Comparison of ENCODE assay signal across 13 mouse cellular contexts in genomic region chr13:113981461-113982000, GRCm38 (mm10).
DNase-seq lines count a peak whose midpoint lies in the region; ATAC-seq and TF ChIP-seq lines count a peak whose summit lies in the region.
"Had no signal": no experiment of that assay in that cellular context is flagged by ENCODE, and none has a peak within 500 bp of the region (broad histone marks: within the 10 kb centered on the region; RNA-seq: fewer than 3 reads in every experiment).

No protein-coding gene starts in this region.

- 33% methylated on average over 9 of the region's 9 CpGs for WGBS in kidney, postnatal 0 days
- 8% methylated on average over 9 of the region's 9 CpGs for WGBS in forebrain, embryonic 16.5 days
- WGBS in midbrain, embryonic 10.5 days: 16% methylated on average over 9 of the region's 9 CpGs
- 57% methylated on average over 9 of the region's 9 CpGs for WGBS in heart, embryonic 11.5 days (ENCODE audit: insufficient replicate concordance)

- no peaks in the 10 kb centered on the region for H3K27me3 ChIP-seq in kidney, postnatal 0 days (ENCODE audit: insufficient read depth, low read length)
- no peaks in the 10 kb centered on the region for H3K27me3 ChIP-seq in forebrain, embryonic 16.5 days (replicated peaks; ENCODE audit: control insufficient read depth, insufficient read depth, low read length)
- peaks cover 11% of the 10 kb centered on the region; the same call in 1 of the 2 replicates for H3K27me3 ChIP-seq in midbrain, embryonic 10.5 days (ENCODE audit: low read depth, poor library complexity, severe bottlenecking)
- no peaks in the 10 kb centered on the region for H3K27me3 ChIP-seq in heart, embryonic 11.5 days (ENCODE audit: control insufficient read depth, insufficient read depth, low read length)
- H3K27me3 ChIP-seq: CH12.LX had no signal

- H3K27ac ChIP-seq in kidney, postnatal 0 days: no peak overlapping the region
- H3K27ac ChIP-seq in forebrain, embryonic 16.5 days (ENCODE audit: low read length): no peak overlapping the region
- peak overlapping the region; percentile 81 for H3K27ac ChIP-seq in midbrain, embryonic 10.5 days (replicated peaks)
- no peak overlapping the region for H3K27ac ChIP-seq in heart, embryonic 11.5 days (ENCODE audit: low read depth, low read length)
- H3K27ac ChIP-seq: liver, embryonic 14.5 days had no signal

- no peaks in the 10 kb centered on the region for H3K36me3 ChIP-seq in kidney, postnatal 0 days (ENCODE audit: insufficient read depth, low read length)
- no peaks in the 10 kb centered on the region for H3K36me3 ChIP-seq in forebrain, embryonic 16.5 days (ENCODE audit: control insufficient read depth, insufficient read depth)
- H3K36me3 ChIP-seq in midbrain, embryonic 10.5 days: no peaks in the 10 kb centered on the region
- H3K36me3 ChIP-seq in heart, embryonic 11.5 days (ENCODE audit: control insufficient read depth, insufficient read depth, low read length): no peaks in the 10 kb centered on the region

- ATAC-seq in kidney, postnatal 0 days (replicated peaks; ENCODE audit: low FRiP score, low read depth): peak; percentile 79
- ATAC-seq in forebrain, embryonic 16.5 days: peak; percentile 69
- ATAC-seq in heart, embryonic 11.5 days (replicated peaks; ENCODE audit: insufficient number of reproducible peaks, low FRiP score, low TSS enrichment): no peak

- no peak overlapping the region for H3K9ac ChIP-seq in kidney, postnatal 0 days (ENCODE audit: low read depth, low read length)
- H3K9ac ChIP-seq in forebrain, embryonic 16.5 days (replicated peaks; ENCODE audit: low read depth, low read length): no peak overlapping the region
- H3K9ac ChIP-seq in heart, embryonic 11.5 days (ENCODE audit: low read depth, low read length): no peak overlapping the region
- H3K9ac ChIP-seq: liver, embryonic 14.5 days had no signal

- peak overlapping the region; percentile 37 for H3K4me2 ChIP-seq in kidney, postnatal 0 days (ENCODE audit: low read length)
- peak overlapping the region; percentile 32 for H3K4me2 ChIP-seq in forebrain, embryonic 16.5 days (ENCODE audit: low read length)
- H3K4me2 ChIP-seq in heart, embryonic 11.5 days: no peak overlapping the region

- no peaks in the 10 kb centered on the region for H3K4me1 ChIP-seq in kidney, postnatal 0 days (replicated peaks; ENCODE audit: insufficient read depth, low read length)
- H3K4me1 ChIP-seq in forebrain, embryonic 16.5 days (replicated peaks; ENCODE audit: control insufficient read depth, insufficient read depth, low read length): peaks cover 12% of the 10 kb centered on the region
- H3K4me1 ChIP-seq in midbrain, embryonic 10.5 days: peaks cover 42% of the 10 kb centered on the region
- H3K4me1 ChIP-seq in heart, embryonic 11.5 days (ENCODE audit: control insufficient read depth, insufficient read depth, low read length): peaks cover 8% of the 10 kb centered on the region

- peak; percentile 41 for DNase-seq in kidney, postnatal 0 days (ENCODE audit: low spot score)
- DNase-seq in kidney, postnatal 36 days: no peak
- peak; percentile 69 for DNase-seq in midbrain, embryonic 10.5 days (ENCODE audit: low spot score)
- DNase-seq in thymus, postnatal 0 days (ENCODE audit: low spot score): no peak
- no peak for DNase-seq in lung, postnatal 10 days
- no peak for DNase-seq in left cerebral cortex, adult 9 months (ENCODE audit: low spot score in 2 of 2)
- DNase-seq: cerebellum, adult 9-11 months; kidney, postnatal 25 days; thymus, adult 2 months had no signal

- H3K9me3 ChIP-seq in kidney, postnatal 0 days (replicated peaks; ENCODE audit: low read length): no peaks in the 10 kb centered on the region
- no peaks in the 10 kb centered on the region for H3K9me3 ChIP-seq in forebrain, embryonic 16.5 days (ENCODE audit: control insufficient read depth, low read length)
- H3K9me3 ChIP-seq in midbrain, embryonic 10.5 days (replicated peaks): no peaks in the 10 kb centered on the region
- no peaks in the 10 kb centered on the region for H3K9me3 ChIP-seq in heart, embryonic 11.5 days (replicated peaks; ENCODE audit: control insufficient read depth, low read length)

- no peak overlapping the region for H3K4me3 ChIP-seq in kidney, postnatal 0 days (replicated peaks; ENCODE audit: low read depth, low read length)
- no peak overlapping the region for H3K4me3 ChIP-seq in forebrain, embryonic 16.5 days (replicated peaks; ENCODE audit: low read length)
- peak overlapping the region; percentile 29 for H3K4me3 ChIP-seq in midbrain, embryonic 10.5 days
- H3K4me3 ChIP-seq in heart, embryonic 11.5 days (ENCODE audit: low read depth, low read length): no peak overlapping the region

- TF ChIP-seq CTCF in kidney, postnatal 0 days (IDR thresholded peaks at IDR 0.05; ENCODE audit: low read depth): no peak

Comparison
In these comparisons a context has a peak if more than half of its experiments do, and no peak if none do; other contexts are left out.
1. DNase-seq: peak in kidney, postnatal 0 days (single experiment) and midbrain, embryonic 10.5 days (single experiment); none in kidney, postnatal 36 days (0 of 2), thymus, postnatal 0 days (single experiment), lung, postnatal 10 days (single experiment) and left cerebral cortex, adult 9 months (0 of 2).